Mouse (Mus musculus): ENCODE data around the gene Tsn.

Tsn gene

GRCm38 (mm10) chr1:118311622-118312326 is at the start of gene Tsn:
Tsn (minus strand) TSS chr1:118311739.
- in situ Hi-C loops (cut with MseI, MboI) = no loop called here

DNA sequence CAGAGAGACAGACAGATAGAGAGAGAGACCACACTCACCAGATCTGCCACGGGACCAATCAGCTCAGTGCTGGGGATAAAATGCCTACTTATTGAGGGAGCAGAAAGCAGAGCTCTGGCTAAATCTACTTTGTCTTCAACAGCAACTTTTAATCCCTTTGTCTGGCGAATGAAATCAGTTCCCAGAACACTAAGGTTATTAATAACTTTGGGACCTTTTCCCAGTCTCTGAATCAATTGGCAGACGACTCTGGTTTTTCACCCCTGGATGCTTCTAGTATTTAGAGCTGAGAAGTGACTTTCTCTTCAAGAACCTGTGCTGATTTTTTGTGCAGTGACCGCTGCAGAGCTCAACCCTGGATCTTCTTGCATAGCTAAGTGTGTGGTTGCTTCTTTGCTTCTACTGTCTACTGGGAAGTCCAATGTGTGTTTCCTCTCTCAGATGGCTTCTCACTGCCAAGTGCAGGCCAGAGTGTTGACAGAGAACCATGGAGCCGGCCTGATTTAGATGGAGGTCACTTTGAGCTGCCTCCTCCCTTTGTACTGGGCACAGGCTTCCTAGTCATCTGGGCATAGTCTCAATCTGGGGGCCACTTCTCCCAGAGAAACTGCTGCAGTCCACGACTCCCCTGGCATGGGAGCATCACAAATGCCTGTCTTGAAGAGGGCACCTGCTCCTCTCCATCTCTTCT is 47.7 kb upstream of the Tsn start:
- in situ Hi-C loops (cut with MseI, MboI) = no loop called here

DNA sequence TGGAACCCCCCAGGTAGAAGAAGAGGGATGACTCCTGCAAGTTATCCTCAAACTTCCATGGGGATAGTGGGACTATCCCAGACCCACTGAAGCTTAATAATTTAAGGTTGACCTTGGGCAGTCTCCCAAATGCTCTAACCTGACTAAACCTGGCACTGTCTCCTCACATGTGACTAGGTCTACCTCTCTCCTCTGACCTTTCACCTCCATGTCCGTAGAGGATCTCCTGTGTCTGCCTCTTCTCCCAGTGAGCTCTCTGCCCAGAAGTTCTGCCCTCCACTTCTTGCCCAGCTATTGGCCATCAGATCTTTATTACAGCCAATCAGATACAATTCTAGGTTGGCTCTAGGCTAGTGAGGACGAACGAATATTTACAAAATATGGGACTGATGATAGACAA is 38.4 kb upstream of the Tsn start:
- in situ Hi-C loops (cut with MseI, MboI) = no loop called here

GRCm38 (mm10) chr1:118343649-118344435 is 32.3 kb upstream of the Tsn start:
- in situ Hi-C loops (cut with MseI, MboI) = no loop called here

- in situ Hi-C loops (cut with MseI, MboI) = loop anchor here in 1 of 2 experiments (10.0 kb wide), 1 partner anchor 137 kb away; no protein-coding TSS in a partner anchor
Observed at GRCm38 (mm10) chr1:118337921-118338320, 26.4 kb upstream of the Tsn start.

- in situ Hi-C loops (cut with MseI, MboI) = loop anchor here in 1 of 2 experiments (10.0 kb wide), 1 partner anchor 139 kb away; no protein-coding TSS in a partner anchor
Observed at GRCm38 (mm10) chr1:118335847-118336246, 24.3 kb upstream of the Tsn start.

DNA sequence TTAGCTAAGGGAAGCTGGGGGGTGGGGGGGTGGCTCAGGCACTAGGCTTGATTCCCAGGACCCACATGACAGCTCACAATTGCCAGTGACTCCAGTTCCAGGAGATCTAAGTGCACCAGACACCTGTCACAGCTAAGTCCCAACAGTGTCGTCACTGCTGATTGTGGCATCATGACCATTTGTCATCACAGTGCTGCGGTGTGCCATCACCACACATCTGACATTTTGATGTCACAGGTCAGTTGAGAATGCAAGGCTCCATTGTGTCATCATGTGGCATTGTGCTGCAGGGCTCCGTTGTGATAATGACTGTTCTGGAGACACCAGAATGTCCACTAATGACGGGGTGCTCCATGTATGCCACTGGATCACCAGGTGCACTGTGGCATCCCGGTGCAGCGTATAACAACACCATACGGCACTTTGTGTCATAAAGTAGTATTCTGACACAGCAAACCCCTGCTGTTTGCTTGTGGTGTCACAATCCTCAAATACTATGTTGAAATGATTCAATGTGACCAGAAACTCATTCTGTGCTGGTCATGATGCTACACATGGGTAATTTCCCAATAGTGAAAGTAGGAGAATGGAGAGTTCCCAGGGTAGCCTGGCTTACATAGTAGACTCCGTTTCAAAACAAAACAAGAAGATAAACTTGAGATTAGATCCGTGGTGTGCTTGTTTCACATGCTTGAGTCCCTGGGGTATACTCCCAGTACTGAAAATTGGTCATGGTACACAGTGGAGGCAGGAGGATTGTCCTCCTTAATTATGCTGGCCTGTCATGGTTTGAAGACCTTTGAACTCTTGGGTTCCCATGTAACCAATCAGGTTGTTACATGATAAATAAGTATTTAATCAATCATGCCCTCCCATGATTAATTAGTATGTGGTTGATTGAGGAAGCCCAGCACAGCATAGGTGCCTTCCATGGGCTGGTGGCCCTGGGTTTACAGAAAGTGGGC is 23.5 kb upstream of the Tsn start:
- in situ Hi-C loops (cut with MseI, MboI) = loop anchor here in 1 of 2 experiments (10.0 kb wide), 1 partner anchor 140 kb away; no protein-coding TSS in a partner anchor

DNA sequence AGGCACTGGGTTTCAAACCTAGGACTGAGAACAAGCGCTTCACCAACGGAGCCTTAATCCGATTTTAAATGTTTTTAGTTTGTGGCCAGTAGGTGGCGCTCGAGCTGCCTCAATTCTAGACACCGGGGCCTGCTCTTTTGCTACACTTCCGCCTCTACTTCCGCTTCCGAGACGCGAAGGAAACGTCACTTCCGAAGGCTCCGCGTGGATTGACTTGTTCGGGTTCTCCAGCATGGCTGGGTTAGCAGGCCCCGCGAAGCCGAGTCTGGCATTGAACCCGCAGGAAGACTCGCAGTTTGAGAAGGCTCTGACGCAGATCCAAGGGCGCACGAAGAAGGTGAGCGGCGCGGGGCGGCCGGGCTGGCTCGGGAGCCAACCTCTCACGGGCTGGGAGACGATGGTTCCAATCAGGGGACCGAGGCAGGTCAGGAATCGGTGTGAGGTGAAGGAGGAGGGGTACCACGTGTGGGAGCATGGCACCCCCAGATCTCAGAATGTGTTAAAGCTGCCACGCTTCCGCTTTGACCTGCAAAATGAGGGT is 10.2 kb upstream of the Tsn start, which contains the start of gene Nifk:
Gene Nifk, plus strand, starts transcription at position 179 of the 541 bp plus-strand sequence.
- in situ Hi-C loops (cut with MseI, MboI) = no loop called here

DNA sequence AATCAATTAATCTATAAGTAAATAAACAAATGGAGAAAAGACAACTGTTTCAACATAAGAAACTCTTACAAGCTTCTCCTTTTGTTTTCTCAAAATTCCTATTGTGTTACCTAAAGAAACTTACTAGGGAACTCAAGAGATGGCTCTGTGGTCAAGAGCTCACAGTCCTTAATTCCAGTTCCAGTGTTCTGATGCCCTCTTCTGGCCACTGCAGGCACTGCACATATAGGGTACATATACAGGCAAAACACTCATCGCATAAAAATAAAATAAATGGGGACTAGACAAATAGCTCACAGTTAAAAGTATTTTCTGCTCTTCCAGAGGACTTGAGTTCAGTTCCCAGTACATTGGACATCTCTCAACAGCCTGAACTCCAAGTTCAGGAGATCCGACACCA is 9.2 kb upstream of the Tsn start:
- in situ Hi-C loops (cut with MseI, MboI) = no loop called here

DNA sequence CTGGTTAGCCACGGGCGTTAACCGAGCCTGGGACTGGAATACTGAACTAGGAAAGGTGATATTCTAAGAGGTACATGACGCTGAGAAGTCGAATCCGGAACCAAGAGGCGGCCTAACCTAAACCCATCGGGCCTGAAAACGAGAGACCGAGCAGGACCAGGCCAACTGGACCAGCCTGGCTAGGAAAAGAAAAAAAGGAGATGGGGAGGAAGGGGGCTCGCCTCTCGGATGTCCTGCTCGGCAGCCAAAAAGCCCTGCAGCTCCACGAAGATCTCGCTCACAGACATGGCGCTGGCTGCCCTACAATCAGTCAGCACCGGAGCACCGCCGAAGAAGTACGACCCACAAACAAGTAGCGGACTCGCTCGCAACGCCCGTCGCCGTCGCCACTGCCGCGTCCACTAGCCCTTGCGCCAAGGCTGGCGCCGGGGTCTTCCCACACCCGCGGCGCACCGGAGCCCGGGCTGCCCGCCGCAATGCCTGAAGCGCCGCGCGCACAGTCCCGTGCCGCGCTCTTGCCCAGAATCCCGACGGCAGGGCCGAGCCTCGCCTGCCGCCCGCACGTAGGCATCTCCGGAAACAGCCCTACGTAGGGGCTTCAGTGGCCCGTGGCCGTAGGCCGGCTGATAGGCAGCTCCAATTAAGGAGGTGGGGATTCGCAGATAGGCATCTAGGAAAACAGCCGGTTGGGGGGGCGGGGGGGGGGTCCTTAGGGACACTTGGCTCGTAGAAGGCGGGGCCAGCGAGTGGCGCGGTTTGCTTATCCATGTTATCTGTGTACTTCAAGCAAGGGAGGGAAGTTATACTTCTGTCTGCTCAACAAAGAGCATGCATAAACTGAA is 538 bp downstream of the Tsn start:
- in situ Hi-C loops (cut with MseI, MboI) = no loop called here

- in situ Hi-C loops (cut with MseI, MboI) = no loop called here
Observed at GRCm38 (mm10) chr1:118297719-118298118, 13.8 kb downstream of the Tsn start.

GRCm38 (mm10) chr1:118296673-118297072 is 14.9 kb downstream of the Tsn start:
- in situ Hi-C loops (cut with MseI, MboI) = no loop called here

GRCm38 (mm10) chr1:118294826-118295225 is 16.7 kb downstream of the Tsn start:
- in situ Hi-C loops (cut with MseI, MboI) = no loop called here

DNA sequence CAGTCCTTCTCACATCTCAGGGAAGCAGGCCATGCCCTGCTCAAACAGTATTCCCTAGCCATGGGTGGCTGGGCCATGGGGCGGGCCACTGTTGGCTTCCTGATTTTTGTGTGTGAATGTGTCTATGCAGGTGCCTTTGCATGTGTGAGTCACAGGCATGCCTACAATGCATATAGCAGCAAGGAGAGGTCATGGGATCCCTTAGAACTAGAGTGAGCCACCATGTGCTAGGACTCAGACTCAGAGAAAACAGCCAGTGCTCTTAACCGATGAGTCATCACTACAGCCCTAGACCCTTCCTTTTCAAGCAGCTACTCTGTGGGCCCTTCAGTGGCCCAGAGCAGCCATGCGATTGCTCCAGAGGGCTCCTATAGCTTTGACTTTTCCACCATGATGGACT is 17.3 kb downstream of the Tsn start:
- in situ Hi-C loops (cut with MseI, MboI) = no loop called here

DNA sequence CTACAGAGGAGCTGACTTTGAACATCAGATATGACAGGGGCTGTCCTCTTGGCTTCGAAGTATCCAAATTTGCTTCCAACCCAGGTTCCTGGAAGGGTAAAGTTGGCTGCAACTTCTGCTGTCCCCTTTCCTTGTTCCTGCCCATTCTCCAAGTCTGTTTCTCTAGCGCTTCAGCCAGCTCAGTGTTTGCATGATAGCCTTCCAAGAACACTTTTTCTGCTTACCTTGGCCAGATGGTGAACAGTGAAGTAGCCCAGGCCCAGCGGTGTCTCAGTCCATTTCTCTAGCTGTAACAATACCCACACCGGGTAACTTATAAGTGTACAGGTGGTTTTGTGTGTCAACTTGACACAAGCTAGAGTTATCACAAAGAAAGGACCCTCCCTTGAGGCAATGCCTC is 19.2 kb downstream of the Tsn start:
- in situ Hi-C loops (cut with MseI, MboI) = no loop called here

GRCm38 (mm10) chr1:118275139-118275538 is 36.4 kb downstream of the Tsn start:
- in situ Hi-C loops (cut with MseI, MboI) = no loop called here

- in situ Hi-C loops (cut with MseI, MboI) = no loop called here
Observed at GRCm38 (mm10) chr1:118251931-118252330, 59.6 kb downstream of the Tsn start.
